Mouse (Mus musculus): ENCODE measurements around the gene Bola1. TPM values are rescaled to one million over a fixed set of nuclear protein-coding genes. Genes with fewer than 3 reads are reported as not detected.

Gene Bola1
- total and polyA plus RNA-seq, 3 experiments: 47.6 to 57.0 (median 56.5) TPM

GRCm38 (mm10) chr3:96219191-96219641 is 293 bp downstream of the Bola1 start:
- peak overlapping the region; percentile 86 for H3K4me2 ChIP-seq (ENCODE audit: insufficient read depth, low read depth, poor library complexity, severe bottlenecking)
- peak overlapping the region; percentile 62 to 75 (median 73) for H3K4me3 ChIP-seq (replicated peaks in 1 of 3; ENCODE audit: low read depth in 2 of 3, low read length in 2 of 3, poor library complexity in 1 of 3)
- peak; percentile 71 for DNase-seq (ENCODE audit: extremely low read depth)
- peak overlapping the region; percentile 42; the same call in 1 of the 2 replicates for H3K27ac ChIP-seq (ENCODE audit: insufficient read depth, low read depth)
- H3K36me3 ChIP-seq (replicated peaks in 1 of 2; ENCODE audit: control insufficient read depth in 1 of 2, insufficient read depth in 1 of 2, low read length in 1 of 2): no peaks in the 10 kb centered on the region
- H3K9ac ChIP-seq (ENCODE audit: insufficient read depth, low read depth): peak overlapping the region; percentile 99
- peaks cover 14% of the 10 kb centered on the region for H3K79me2 ChIP-seq (replicated peaks; ENCODE audit: control insufficient read depth, extremely low read depth, insufficient read depth, poor library complexity, severe bottlenecking)
- dilution Hi-C loops (cut with MboI; ENCODE audit: extremely low pct_ligation_motif_present, extremely low pct_unique_long_range_greater_than_20kb, low sequenced_read_pairs) (no loop called here), in situ Hi-C loops (cut with MboI; ENCODE audit: low pct_ligation_motif_present, low pct_unique_long_range_greater_than_20kb, low sequenced_read_pairs) (no loop called here)
- peaks cover 2 to 27% of the 10 kb centered on the region in 2 experiments; a peak in 3 of 4 replicates for H3K4me1 ChIP-seq (ENCODE audit: control insufficient read depth in 1 of 2, insufficient read depth in 2 of 2)
- TF ChIP-seq SIN3A (IDR thresholded peaks at IDR 0.05; ENCODE audit: low read length) (no peak), USF2 (conservative IDR thresholded peaks at IDR 0.05; ENCODE audit: low read depth, low read length) (no peak), USF1 (IDR thresholded peaks at IDR 0.05; ENCODE audit: low read depth, low read length) (no peak), CTCF (conservative IDR thresholded peaks at IDR 0.05 in 1 of 2, IDR thresholded peaks at IDR 0.05 in 1 of 2; ENCODE audit: low read depth in 2 of 2, low read length in 2 of 2) (peak in 1 of 2 experiments; percentile 72; a peak in 2 of 4 replicates), E2F4 (IDR thresholded peaks at IDR 0.05; ENCODE audit: insufficient replicate concordance, low read depth, low read length) (no peak), JUND (conservative IDR thresholded peaks at IDR 0.05; ENCODE audit: low read depth, low read length) (no peak), RCOR1 (conservative IDR thresholded peaks at IDR 0.05; ENCODE audit: low read depth, low read length) (no peak), MAZ (IDR thresholded peaks at IDR 0.05; ENCODE audit: low read depth, low read length) (no peak), MEF2A (IDR thresholded peaks at IDR 0.05; ENCODE audit: borderline replicate concordance, low read depth, low read length) (no peak), MAX (IDR thresholded peaks at IDR 0.05; ENCODE audit: low read length) (no peak), GABPA (IDR thresholded peaks at IDR 0.05; ENCODE audit: insufficient replicate concordance, low read depth, low read length) (no peak), CHD2 (IDR thresholded peaks at IDR 0.05; ENCODE audit: low read length) (0 out of 2 replicates have a peak, but pooled peaks have one; percentile 3), JUN (IDR thresholded peaks at IDR 0.05; ENCODE audit: insufficient read depth, low read depth, low read length) (no peak), RAD21 (IDR thresholded peaks at IDR 0.05; ENCODE audit: low read depth, low read length) (peak; percentile 71), SMC3 (IDR thresholded peaks at IDR 0.05; ENCODE audit: low read depth, low read length) (peak; percentile 59), EP300 (IDR thresholded peaks at IDR 0.05; ENCODE audit: low read length) (no peak), IRF4 (IDR thresholded peaks at IDR 0.05; ENCODE audit: low read depth, low read length) (no peak), CHD1 (IDR thresholded peaks at IDR 0.05; ENCODE audit: low read depth, low read length) (peak; percentile 8; the same call in 1 of the 2 replicates), POLR2A (IDR thresholded peaks at IDR 0.05; ENCODE audit: low read depth, low read length) (no peak; the same call in 1 of the 2 replicates)
- H3K27me3 ChIP-seq (replicated peaks): no peaks in the 10 kb centered on the region
- H3K9me3 ChIP-seq (replicated peaks; ENCODE audit: low read length): no peaks in the 10 kb centered on the region

GRCm38 (mm10) chr3:96209242-96209641 is 10.3 kb downstream of the Bola1 start:
- Histone ChIP-seq H3K36me3 (replicated peaks in 1 of 2; ENCODE audit: control insufficient read depth in 1 of 2, insufficient read depth in 1 of 2, low read length in 1 of 2) (no peaks in the 10 kb centered on the region), H3K9ac (ENCODE audit: insufficient read depth, low read depth) (no peak overlapping the region), H3K9me3 (replicated peaks; ENCODE audit: low read length) (peaks cover 3% of the 10 kb centered on the region), H3K4me3 (replicated peaks in 1 of 3; ENCODE audit: low read depth in 2 of 3, low read length in 2 of 3, poor library complexity in 1 of 3) (no peak overlapping the region), H3K27me3 (replicated peaks) (peaks cover 2% of the 10 kb centered on the region), H3K79me2 (replicated peaks; ENCODE audit: control insufficient read depth, extremely low read depth, insufficient read depth, poor library complexity, severe bottlenecking) (no peaks in the 10 kb centered on the region), H3K27ac (ENCODE audit: insufficient read depth, low read depth) (no peak overlapping the region), H3K4me2 (ENCODE audit: insufficient read depth, low read depth, poor library complexity, severe bottlenecking) (no peak overlapping the region), H3K4me1 (ENCODE audit: control insufficient read depth in 1 of 2, insufficient read depth in 2 of 2) (no peaks in the 10 kb centered on the region)
- in situ Hi-C loops (cut with MboI; ENCODE audit: low pct_ligation_motif_present, low pct_unique_long_range_greater_than_20kb, low sequenced_read_pairs) (no loop called here), dilution Hi-C loops (cut with MboI; ENCODE audit: extremely low pct_ligation_motif_present, extremely low pct_unique_long_range_greater_than_20kb, low sequenced_read_pairs) (no loop called here)
- no peak for DNase-seq (ENCODE audit: extremely low read depth)
- no peak for TF ChIP-seq ZC3H11A (IDR thresholded peaks at IDR 0.05; ENCODE audit: low read depth, low read length)
- no peak for TF ChIP-seq CHD2 (IDR thresholded peaks at IDR 0.05; ENCODE audit: low read length)
- peak in 1 of 2 experiments; percentile 24; a peak in 1 of 4 replicates for TF ChIP-seq CTCF (conservative IDR thresholded peaks at IDR 0.05 in 1 of 2, IDR thresholded peaks at IDR 0.05 in 1 of 2; ENCODE audit: low read depth in 2 of 2, low read length in 2 of 2)

Measured in CH12.LX (cell line).